Mouse (Mus musculus): Measurements from ENCODE around the gene Fam49a.

DNA sequence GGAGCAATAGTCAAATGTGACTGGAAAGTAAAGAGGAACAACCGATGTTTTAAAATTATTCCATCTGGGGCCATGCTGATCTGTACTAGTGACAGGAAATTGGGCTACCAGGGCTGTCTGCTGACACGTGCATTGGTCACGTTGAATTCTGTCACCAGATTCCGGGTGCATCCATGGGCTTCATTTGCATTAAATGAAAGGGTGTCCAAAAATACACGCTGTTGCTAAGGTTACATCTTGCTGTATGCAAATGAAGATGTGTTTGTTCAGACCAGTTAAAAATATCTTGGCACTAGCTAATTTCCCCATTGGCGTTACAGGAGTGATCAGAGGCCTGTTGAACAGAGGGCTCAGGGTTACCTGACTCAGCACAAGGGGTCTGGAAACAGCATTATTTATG lies 36.2 kb upstream of the Fam49a start:
- no peak for TF ChIP-seq CHD2 (IDR thresholded peaks at IDR 0.05; ENCODE audit: low read depth, low read length)
- no peak for TF ChIP-seq HCFC1 (IDR thresholded peaks at IDR 0.05; ENCODE audit: borderline replicate concordance, insufficient read depth, low read length)
- no peak for TF ChIP-seq ZC3H11A (IDR thresholded peaks at IDR 0.05; ENCODE audit: borderline replicate concordance, low read depth, low read length)
- TF ChIP-seq ZNF384 (IDR thresholded peaks at IDR 0.05; ENCODE audit: low read depth, low read length), result no peak
- TF ChIP-seq MAFK (IDR thresholded peaks at IDR 0.05; ENCODE audit: insufficient read depth, low read depth, low read length), result no peak
